ENCODE assay signal across 8 mouse cellular contexts in genomic region chr16:56076121-56076869, GRCm38 (mm10). TPM values are rescaled to one million over a fixed set of nuclear protein-coding genes. Genes with fewer than 3 reads are reported as not detected.
DNase-seq lines count a peak whose midpoint lies in the region; ATAC-seq lines count a peak whose summit lies in the region.

No protein-coding gene starts in this region.

- H3K36me3 ChIP-seq in forebrain, embryonic 11.5 days (ENCODE audit: control insufficient read depth, insufficient read depth, low read length): no peaks in the 10 kb centered on the region
- H3K36me3 ChIP-seq in intestine, embryonic 16.5 days (ENCODE audit: control insufficient read depth, insufficient read depth, low read length): no peaks in the 10 kb centered on the region
- H3K36me3 ChIP-seq in neural tube, embryonic 14.5 days (ENCODE audit: control insufficient read depth, insufficient read depth, low read length): no peaks in the 10 kb centered on the region

- H3K4me2 ChIP-seq in forebrain, embryonic 11.5 days (ENCODE audit: low read depth, low read length, severe bottlenecking): peak overlapping the region; percentile 61
- peak overlapping the region; percentile 45 for H3K4me2 ChIP-seq in intestine, embryonic 16.5 days (ENCODE audit: low read depth, low read length)
- H3K4me2 ChIP-seq in neural tube, embryonic 14.5 days (ENCODE audit: low read depth, low read length): peak overlapping the region; percentile 76

- H3K9me3 ChIP-seq in forebrain, embryonic 11.5 days (ENCODE audit: control insufficient read depth, low read length): no peaks in the 10 kb centered on the region
- H3K9me3 ChIP-seq in intestine, embryonic 16.5 days (ENCODE audit: control insufficient read depth, low read length): no peaks in the 10 kb centered on the region
- H3K9me3 ChIP-seq in neural tube, embryonic 14.5 days (ENCODE audit: control insufficient read depth, low read length): no peaks in the 10 kb centered on the region

- intact Hi-C loops in heart, postnatal 25 days (cut with DNase I): loop anchor here (5.0 kb wide), 2 partner anchors 41 to 109 kb away; partner anchors contain the start of gene Rpl24

- H3K9ac ChIP-seq in forebrain, embryonic 11.5 days (ENCODE audit: low read length): peak overlapping the region; percentile 70
- H3K9ac ChIP-seq in intestine, embryonic 16.5 days (ENCODE audit: low read depth, low read length): peak overlapping the region; percentile 84
- peak overlapping the region; percentile 73 for H3K9ac ChIP-seq in neural tube, embryonic 14.5 days (replicated peaks; ENCODE audit: low read depth, low read length)

- peak; percentile 37 to 49 for DNase-seq in heart, adult 18-20 months
- DNase-seq in heart, postnatal 25 days (ENCODE audit: low spot score): no peak
- DNase-seq in NIH3T3 (ENCODE audit: low read depth): peak; percentile 20
- no peak for DNase-seq in forebrain, embryonic 11.5 days (ENCODE audit: low spot score)
- DNase-seq in right cerebral cortex, adult 18-20 months: no peak
- DNase-seq in thymus, adult 18-20 months: no peak

- 0 out of 2 replicates have a peak, but pooled peaks cover 7% of the 10 kb centered on the region for H3K4me1 ChIP-seq in forebrain, embryonic 11.5 days (replicated peaks; ENCODE audit: control insufficient read depth, insufficient read depth, low read length)
- peaks cover 7% of the 10 kb centered on the region; the same call in 1 of the 2 replicates for H3K4me1 ChIP-seq in intestine, embryonic 16.5 days (ENCODE audit: control insufficient read depth, insufficient read depth, low read length)
- peaks cover 16% of the 10 kb centered on the region for H3K4me1 ChIP-seq in neural tube, embryonic 14.5 days (ENCODE audit: control insufficient read depth, insufficient read depth, low read length)

- no peaks in the 10 kb centered on the region for H3K27me3 ChIP-seq in forebrain, embryonic 11.5 days (ENCODE audit: control insufficient read depth, insufficient read depth, low read length)
- H3K27me3 ChIP-seq in intestine, embryonic 16.5 days (replicated peaks; ENCODE audit: control insufficient read depth, insufficient read depth, low read length): no peaks in the 10 kb centered on the region
- H3K27me3 ChIP-seq in neural tube, embryonic 14.5 days (ENCODE audit: control insufficient read depth, insufficient read depth, low read length): no peaks in the 10 kb centered on the region

- H3K27ac ChIP-seq in forebrain, embryonic 11.5 days (ENCODE audit: low read depth, low read length): peak overlapping the region; percentile 89
- peak overlapping the region; percentile 76 for H3K27ac ChIP-seq in intestine, embryonic 16.5 days (ENCODE audit: low read length)
- H3K27ac ChIP-seq in neural tube, embryonic 14.5 days (ENCODE audit: low read depth, low read length): peak overlapping the region; percentile 96

- 8% methylated on average over 11 of the region's 11 CpGs for WGBS in forebrain, embryonic 11.5 days
- 13% methylated on average over 11 of the region's 11 CpGs for WGBS in intestine, embryonic 16.5 days
- 7% methylated on average over 11 of the region's 11 CpGs for WGBS in neural tube, embryonic 14.5 days

- no peak for ATAC-seq in forebrain, embryonic 11.5 days (replicated peaks; ENCODE audit: low FRiP score)
- no peak for ATAC-seq in intestine, embryonic 16.5 days
- ATAC-seq in neural tube, embryonic 14.5 days (ENCODE audit: low read depth): no peak

- peak overlapping the region; percentile 73 for H3K4me3 ChIP-seq in forebrain, embryonic 11.5 days (ENCODE audit: low read depth, low read length)
- H3K4me3 ChIP-seq in intestine, embryonic 16.5 days (ENCODE audit: low read length): peak overlapping the region; percentile 76
- peak overlapping the region; percentile 62 for H3K4me3 ChIP-seq in neural tube, embryonic 14.5 days (ENCODE audit: low read depth, low read length)

RNA-seq across cellular contexts. Expression of gene Senp7, which starts 28.2 kb away (rescaled TPM):
- total RNA-seq in heart, adult 18-20 months (2021): 10 to 100 TPM; 14.2 to 16.0 TPM
- total RNA-seq in heart, postnatal 25 days (2021): 10 to 100 TPM; 15.8 to 18.0 TPM
- 37.6 and 41.4 TPM in 2 replicates for polyA plus RNA-seq in forebrain, embryonic 11.5 days (2014; fragmentation: Nextera tagmentation; extraction: Ambion mirVana)
- polyA plus RNA-seq in intestine, embryonic 16.5 days (2015; fragmentation: Nextera tagmentation; extraction: Ambion mirVana): 14.9 and 20.5 TPM in 2 replicates
- 62.4 and 73.6 TPM in 2 replicates for polyA plus RNA-seq in neural tube, embryonic 14.5 days (2014; fragmentation: Nextera tagmentation; extraction: Ambion mirVana)

RNA-seq across cellular contexts. Expression of gene Trmt10c, which starts 38.7 kb away (rescaled TPM):
- total RNA-seq in heart, adult 18-20 months (2021): 10 to 100 TPM; 13.1 to 13.2 TPM
- total RNA-seq in heart, postnatal 25 days (2021): 10 to 100 TPM; 11.0 to 11.3 TPM
- 31.2 and 33.6 TPM in 2 replicates for polyA plus RNA-seq in forebrain, embryonic 11.5 days (2014; fragmentation: Nextera tagmentation; extraction: Ambion mirVana)
- polyA plus RNA-seq in intestine, embryonic 16.5 days (2015; fragmentation: Nextera tagmentation; extraction: Ambion mirVana): 25.7 and 30.4 TPM in 2 replicates
- polyA plus RNA-seq in neural tube, embryonic 14.5 days (2014; fragmentation: Nextera tagmentation; extraction: Ambion mirVana): 21.5 and 23.8 TPM in 2 replicates

RNA-seq across cellular contexts. Expression of gene Pcnp, which starts 46.8 kb away (rescaled TPM):
- 10 to 100 TPM; 46.4 to 55.3 TPM for total RNA-seq in heart, adult 18-20 months (2021)
- total RNA-seq in heart, postnatal 25 days (2021): 10 to 100 TPM; 49.3 to 56.8 TPM
- 332 and 372 TPM in 2 replicates for polyA plus RNA-seq in forebrain, embryonic 11.5 days (2014; fragmentation: Nextera tagmentation; extraction: Ambion mirVana)
- 161 and 177 TPM in 2 replicates for polyA plus RNA-seq in intestine, embryonic 16.5 days (2015; fragmentation: Nextera tagmentation; extraction: Ambion mirVana)
- polyA plus RNA-seq in neural tube, embryonic 14.5 days (2014; fragmentation: Nextera tagmentation; extraction: Ambion mirVana): 197 and 228 TPM in 2 replicates

Comparison
In these comparisons a context has a peak if more than half of its experiments do, and no peak if none do; other contexts are left out.
1. DNase-seq: peak in heart, adult 18-20 months (2 of 2) and NIH3T3 (single experiment); none in heart, postnatal 25 days (single experiment), forebrain, embryonic 11.5 days (single experiment), right cerebral cortex, adult 18-20 months (single experiment) and thymus, adult 18-20 months (0 of 2).
2. Peak in every context shown above with its lines, with median percentiles within 50 percentile points of each other: H3K27ac ChIP-seq, H3K4me2 ChIP-seq, H3K4me3 ChIP-seq and H3K9ac ChIP-seq.